Mouse (Mus musculus) CH12F3 (cell line): Measurements from ENCODE around the gene Slc35b3.

Experiments used
- in situ Hi-C: fragments of 300-500 bp; cut with MboI; formaldehyde crosslinking; loops from 2 replicates; pipeline ENCODE4 v1.14.3; 2020; ENCODE audit warnings: low sequenced_read_pairs

Slc35b3 gene

GRCm38 (mm10) chr13:38960063-38961050 is at the start of gene Slc35b3:
Gene Slc35b3, minus strand, starts transcription at chr13:38960875.
- in situ Hi-C loops: no loop called here

GRCm38 (mm10) chr13:39010280-39010679 is 49.6 kb upstream of the Slc35b3 start:
- in situ Hi-C loops: loop anchor here (25.0 kb wide), 1 partner anchor 148 kb away; no protein-coding TSS in a partner anchor

GRCm38 (mm10) chr13:39003101-39003762 is 42.6 kb upstream of the Slc35b3 start:
- in situ Hi-C loops: loop anchor here (25.0 kb wide), 1 partner anchor 141 kb away; no protein-coding TSS in a partner anchor

- in situ Hi-C loops: loop anchor here (25.0 kb wide), 1 partner anchor 140 kb away; no protein-coding TSS in a partner anchor
Measured at GRCm38 (mm10) chr13:39002424-39002823, 41.7 kb upstream of the Slc35b3 start.

- in situ Hi-C loops: loop anchor here (25.0 kb wide), 1 partner anchor 139 kb away; no protein-coding TSS in a partner anchor
Measured at GRCm38 (mm10) chr13:39001434-39001833, 40.8 kb upstream of the Slc35b3 start.

GRCm38 (mm10) chr13:38998958-38999357 is 38.3 kb upstream of the Slc35b3 start:
- in situ Hi-C loops: no loop called here

GRCm38 (mm10) chr13:38992529-38992928 is 31.9 kb upstream of the Slc35b3 start:
- in situ Hi-C loops: no loop called here

GRCm38 (mm10) chr13:38983751-38984150 is 23.1 kb upstream of the Slc35b3 start:
- in situ Hi-C loops: no loop called here

- in situ Hi-C loops: no loop called here
Measured at GRCm38 (mm10) chr13:38980900-38981299, 20.2 kb upstream of the Slc35b3 start.

GRCm38 (mm10) chr13:38976978-38977377 is 16.3 kb upstream of the Slc35b3 start:
- in situ Hi-C loops: no loop called here

- in situ Hi-C loops: no loop called here
Measured at GRCm38 (mm10) chr13:38975853-38976252, 15.2 kb upstream of the Slc35b3 start.

- in situ Hi-C loops: no loop called here
Measured at GRCm38 (mm10) chr13:38972602-38973001, 11.9 kb upstream of the Slc35b3 start.

GRCm38 (mm10) chr13:38971047-38971446 is 10.4 kb upstream of the Slc35b3 start:
- in situ Hi-C loops: no loop called here

- in situ Hi-C loops: no loop called here
Measured at GRCm38 (mm10) chr13:38967518-38967917, 6.8 kb upstream of the Slc35b3 start.

- in situ Hi-C loops: no loop called here
Measured at GRCm38 (mm10) chr13:38966922-38967448, 6.3 kb upstream of the Slc35b3 start.

- in situ Hi-C loops: no loop called here
Measured at GRCm38 (mm10) chr13:38962771-38963170, 2.1 kb upstream of the Slc35b3 start.

GRCm38 (mm10) chr13:38958037-38958436 is 2.6 kb downstream of the Slc35b3 start:
- in situ Hi-C loops: no loop called here

- in situ Hi-C loops: no loop called here
Measured at GRCm38 (mm10) chr13:38946296-38947012, 14.2 kb downstream of the Slc35b3 start.

- in situ Hi-C loops: no loop called here
Measured at GRCm38 (mm10) chr13:38945767-38946166, 14.9 kb downstream of the Slc35b3 start.

- in situ Hi-C loops: no loop called here
Measured at GRCm38 (mm10) chr13:38944951-38945350, 15.7 kb downstream of the Slc35b3 start.

GRCm38 (mm10) chr13:38941786-38942185 is 18.9 kb downstream of the Slc35b3 start:
- in situ Hi-C loops: no loop called here
